Mouse (Mus musculus): ENCODE data around the gene Mbd3.

- TF ChIP-seq POLR2A (IDR thresholded peaks at IDR 0.05; ENCODE audit: extremely low read depth, insufficient read depth, low read length) (no peak), CTCF (IDR thresholded peaks at IDR 0.05; ENCODE audit: low read depth, low read length) (no peak)
Measured at GRCm38 (mm10) chr10:80407924-80408323, 8.6 kb upstream of the Mbd3 start.

All from liver, adult 2 months (tissue).